Mouse (Mus musculus): Measurements from ENCODE around the gene Abcg2. TPM values are rescaled to one million over a fixed set of nuclear protein-coding genes. Genes with fewer than 3 reads are reported as not detected.
A peak's percentile ranks its signal among the peaks of the same experiment; 100 is the strongest.

Gene Abcg2
- polyA plus RNA-seq, 1 experiment: 15.9 TPM

DNA sequence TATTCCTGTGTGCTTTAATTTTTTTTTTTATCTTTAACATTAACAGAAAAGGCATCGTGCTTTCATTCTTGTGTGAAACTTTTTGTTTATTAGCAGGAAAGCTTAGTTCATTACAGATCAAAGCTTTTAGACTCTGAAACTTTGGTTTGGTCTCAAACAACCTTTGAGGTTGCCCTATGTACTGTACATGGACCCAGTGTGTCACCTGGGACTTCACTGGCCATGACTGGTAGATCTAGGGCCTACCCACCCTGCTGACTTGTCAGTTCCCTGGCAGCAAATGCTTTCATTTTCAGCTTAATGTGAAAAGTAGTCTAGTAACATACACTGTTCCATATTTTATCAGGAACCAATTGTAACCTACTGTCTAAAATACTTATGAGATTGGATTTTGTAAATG lies 93.5 kb downstream of the Abcg2 start:
- Histone ChIP-seq H3K4me1 (ENCODE audit: control insufficient read depth, insufficient read depth, low read length) (no peaks in the 10 kb centered on the region), H3K4me3 (ENCODE audit: insufficient read depth, low read length) (no peak overlapping the region), H3K27ac (ENCODE audit: insufficient read depth, low read depth, low read length) (no peak overlapping the region)
- TF ChIP-seq POLR2A (IDR thresholded peaks at IDR 0.05; ENCODE audit: borderline replicate concordance, low read depth, low read length): no peak
- no peak for TF ChIP-seq CTCF (IDR thresholded peaks at IDR 0.05; ENCODE audit: low read depth, low read length)

GRCm38 (mm10) chr6:58678530-58678929 lies 94.2 kb downstream of the Abcg2 start:
- TF ChIP-seq CTCF (IDR thresholded peaks at IDR 0.05; ENCODE audit: low read depth, low read length): no peak
- no peak for TF ChIP-seq POLR2A (IDR thresholded peaks at IDR 0.05; ENCODE audit: borderline replicate concordance, low read depth, low read length)
- Histone ChIP-seq H3K27ac (ENCODE audit: insufficient read depth, low read depth, low read length) (no peak overlapping the region), H3K4me1 (ENCODE audit: control insufficient read depth, insufficient read depth, low read length) (no peaks in the 10 kb centered on the region), H3K4me3 (ENCODE audit: insufficient read depth, low read length) (no peak overlapping the region)

GRCm38 (mm10) chr6:58691584-58691983 lies 107.3 kb downstream of the Abcg2 start:
- H3K4me3 ChIP-seq (ENCODE audit: insufficient read depth, low read length): no peak overlapping the region
- TF ChIP-seq POLR2A (IDR thresholded peaks at IDR 0.05; ENCODE audit: borderline replicate concordance, low read depth, low read length) (no peak), CTCF (IDR thresholded peaks at IDR 0.05; ENCODE audit: low read depth, low read length) (no peak)
- H3K27ac ChIP-seq (ENCODE audit: insufficient read depth, low read depth, low read length): no peak overlapping the region
- H3K4me1 ChIP-seq (ENCODE audit: control insufficient read depth, insufficient read depth, low read length): no peaks in the 10 kb centered on the region

- no peak overlapping the region for H3K4me3 ChIP-seq (ENCODE audit: insufficient read depth, low read length)
- no peak overlapping the region for H3K27ac ChIP-seq (ENCODE audit: insufficient read depth, low read depth, low read length)
- no peaks in the 10 kb centered on the region for H3K4me1 ChIP-seq (ENCODE audit: control insufficient read depth, insufficient read depth, low read length)
- TF ChIP-seq CTCF (IDR thresholded peaks at IDR 0.05; ENCODE audit: low read depth, low read length) (no peak), POLR2A (IDR thresholded peaks at IDR 0.05; ENCODE audit: borderline replicate concordance, low read depth, low read length) (no peak)
These were observed 109.9 kb downstream of the Abcg2 start for GRCm38 (mm10) chr6:58694257-58694656.

GRCm38 (mm10) chr6:58694765-58695164 lies 110.4 kb downstream of the Abcg2 start:
- Histone ChIP-seq H3K27ac (ENCODE audit: insufficient read depth, low read depth, low read length) (no peak overlapping the region), H3K4me1 (ENCODE audit: control insufficient read depth, insufficient read depth, low read length) (no peaks in the 10 kb centered on the region), H3K4me3 (ENCODE audit: insufficient read depth, low read length) (no peak overlapping the region)
- TF ChIP-seq CTCF (IDR thresholded peaks at IDR 0.05; ENCODE audit: low read depth, low read length) (no peak), POLR2A (IDR thresholded peaks at IDR 0.05; ENCODE audit: borderline replicate concordance, low read depth, low read length) (no peak)

DNA sequence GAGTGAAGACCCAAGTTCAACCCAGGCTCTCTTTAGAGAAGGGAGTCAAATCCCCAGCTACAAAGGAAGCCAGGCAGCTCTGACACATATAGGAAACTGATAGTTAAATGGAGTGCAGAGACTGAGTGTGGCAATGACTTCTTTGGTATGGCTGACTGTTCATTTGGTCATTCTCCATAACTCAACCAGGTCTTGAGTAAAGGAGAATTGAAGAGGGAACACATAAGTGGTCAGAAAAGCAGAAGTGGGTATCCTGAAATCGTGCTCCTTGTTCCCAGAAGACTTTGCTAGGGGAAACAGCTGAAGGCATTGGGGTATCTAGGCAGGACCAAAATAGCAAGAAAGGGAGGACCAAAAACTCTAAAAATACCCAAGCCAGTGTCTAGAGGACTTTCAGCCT lies 126.0 kb downstream of the Abcg2 start:
- H3K27ac ChIP-seq (ENCODE audit: insufficient read depth, low read depth, low read length): no peak overlapping the region
- H3K4me1 ChIP-seq (ENCODE audit: control insufficient read depth, insufficient read depth, low read length): peaks cover 9% of the 10 kb centered on the region
- TF ChIP-seq POLR2A (IDR thresholded peaks at IDR 0.05; ENCODE audit: borderline replicate concordance, low read depth, low read length): no peak
- TF ChIP-seq CTCF (IDR thresholded peaks at IDR 0.05; ENCODE audit: low read depth, low read length): no peak
- H3K4me3 ChIP-seq (ENCODE audit: insufficient read depth, low read length): no peak overlapping the region

DNA sequence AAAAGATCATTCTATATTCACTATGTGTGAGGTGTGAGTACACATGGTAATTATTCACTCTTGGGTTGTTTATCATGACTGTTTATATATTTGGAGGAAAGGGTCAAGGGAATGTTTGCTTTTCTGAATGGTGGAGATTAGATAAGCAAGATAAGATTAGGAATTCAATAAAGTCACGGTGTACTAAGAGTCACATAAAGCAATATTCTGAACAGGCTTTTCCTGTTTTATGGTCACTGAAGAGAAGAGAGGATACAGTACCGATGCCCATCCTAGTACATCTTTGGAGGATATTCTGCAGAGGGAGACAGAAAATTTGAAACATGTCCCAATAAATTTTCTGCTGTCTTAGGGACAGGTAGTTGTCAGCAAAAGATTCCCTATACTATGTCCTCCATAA lies 127.6 kb downstream of the Abcg2 start:
- no peak overlapping the region for H3K27ac ChIP-seq (ENCODE audit: insufficient read depth, low read depth, low read length)
- TF ChIP-seq POLR2A (IDR thresholded peaks at IDR 0.05; ENCODE audit: borderline replicate concordance, low read depth, low read length) (no peak), CTCF (IDR thresholded peaks at IDR 0.05; ENCODE audit: low read depth, low read length) (no peak)
- H3K4me3 ChIP-seq (ENCODE audit: insufficient read depth, low read length): no peak overlapping the region
- peaks cover 9% of the 10 kb centered on the region for H3K4me1 ChIP-seq (ENCODE audit: control insufficient read depth, insufficient read depth, low read length)

GRCm38 (mm10) chr6:58733851-58734250 lies 149.5 kb downstream of the Abcg2 start:
- H3K4me1 ChIP-seq (ENCODE audit: control insufficient read depth, insufficient read depth, low read length): peaks cover 4% of the 10 kb centered on the region
- H3K27ac ChIP-seq (ENCODE audit: insufficient read depth, low read depth, low read length): no peak overlapping the region
- TF ChIP-seq CTCF (IDR thresholded peaks at IDR 0.05; ENCODE audit: low read depth, low read length) (no peak), POLR2A (IDR thresholded peaks at IDR 0.05; ENCODE audit: borderline replicate concordance, low read depth, low read length) (no peak)
- no peak overlapping the region for H3K4me3 ChIP-seq (ENCODE audit: insufficient read depth, low read length)

GRCm38 (mm10) chr6:58735090-58735489 lies 150.8 kb downstream of the Abcg2 start:
- H3K4me3 ChIP-seq (ENCODE audit: insufficient read depth, low read length): no peak overlapping the region
- H3K4me1 ChIP-seq (ENCODE audit: control insufficient read depth, insufficient read depth, low read length): peaks cover 4% of the 10 kb centered on the region
- TF ChIP-seq CTCF (IDR thresholded peaks at IDR 0.05; ENCODE audit: low read depth, low read length) (no peak), POLR2A (IDR thresholded peaks at IDR 0.05; ENCODE audit: borderline replicate concordance, low read depth, low read length) (no peak)
- peak overlapping the region; percentile 30 for H3K27ac ChIP-seq (ENCODE audit: insufficient read depth, low read depth, low read length)

Other genes with a start within 250 kb of the Abcg2 start
- not detected in 2 replicates for gene Vmn1r30, start 141.1 kb upstream of the Abcg2 start, polyA plus RNA-seq (2012; ENCODE audit: insufficient read depth, insufficient read length, missing spikeins)
- gene Vmn1r31, start 109.2 kb upstream of the Abcg2 start, polyA plus RNA-seq (2012; ENCODE audit: insufficient read depth, insufficient read length, missing spikeins): not detected in 2 replicates
- gene Herc3, start 246.9 kb downstream of the Abcg2 start, polyA plus RNA-seq (2012; ENCODE audit: insufficient read depth, insufficient read length, missing spikeins): 23.5 and 25.7 TPM in 2 replicates

All from bone marrow macrophage, adult 2 months (primary cell).